Mouse (Mus musculus) hindbrain, embryonic 14.5 days (tissue): Measurements from ENCODE around the gene Prima1. TPM values are rescaled to one million over a fixed set of nuclear protein-coding genes. Genes with fewer than 3 reads are reported as not detected.

ENCODE experiments used
- polyA plus RNA-seq: library from polyadenylated mRNA; unstranded; fragments of >200 nt; fragmentation: Nextera tagmentation; extraction: Ambion mirVana; gene quantifications from 2 replicates; pipeline ENCODE4 v1.2.1, GENCODE M21; 2014

Prima1 gene
- polyA plus RNA-seq, 1 experiment from 2014 or later: 1.5 TPM

Other genes with a start within 250 kb of the Prima1 start
- gene Fam181a, start 68.8 kb upstream of the Prima1 start, polyA plus RNA-seq: 8.3 and 9.1 TPM in 2 replicates
- 1.5 and 1.6 TPM in 2 replicates for gene Asb2, start 113.9 kb upstream of the Prima1 start, polyA plus RNA-seq
- 23.5 and 28.8 TPM in 2 replicates for gene Otub2, start 146.5 kb upstream of the Prima1 start, polyA plus RNA-seq
- 1.4 and 1.8 TPM in 2 replicates for gene 9330161L09Rik, start 165.7 kb upstream of the Prima1 start, polyA plus RNA-seq
- gene Ddx24, start 183.7 kb upstream of the Prima1 start, polyA plus RNA-seq: 142 and 149 TPM in 2 replicates
- gene Ifi27, start 192.1 kb upstream of the Prima1 start, polyA plus RNA-seq: 8.3 and 10.4 TPM in 2 replicates
- 3.7 and 4.7 TPM in 2 replicates for gene Ifi27l2a, start 201.5 kb upstream of the Prima1 start, polyA plus RNA-seq
- gene Ifi27l2b, start 215.1 kb upstream of the Prima1 start, polyA plus RNA-seq: not detected in 2 replicates